Mouse (Mus musculus): ENCODE measurements around the gene Taok2. TPM values are rescaled to one million over a fixed set of nuclear protein-coding genes. Genes with fewer than 3 reads are reported as not detected.

Gene Taok2
- polyA plus RNA-seq, 1 experiment from 2014 or later, result 66.0 TPM

DNA sequence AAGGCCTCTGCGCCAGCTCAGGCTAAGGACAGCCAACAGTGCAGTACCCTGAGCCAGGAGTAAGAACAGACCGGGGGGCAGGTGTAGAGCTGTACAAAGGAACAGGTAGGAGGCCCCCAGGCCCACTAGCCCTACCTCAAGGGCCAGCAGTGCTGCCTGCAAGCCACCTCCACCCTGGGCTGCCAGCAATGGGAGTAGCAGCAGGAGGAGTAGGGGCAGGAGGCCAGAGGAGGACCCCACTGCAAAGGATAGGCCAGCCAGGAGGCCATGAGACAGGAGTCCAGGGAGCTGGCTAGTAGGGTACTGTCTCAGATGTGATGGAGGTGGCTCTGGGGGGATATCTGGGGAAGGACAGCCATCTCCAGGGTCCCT, 14.0 kb downstream of the Taok2 start:
- ChIA-PET CTCF (no interaction called here), POLR2A (interaction anchor here (1.4 to 2.0 kb wide), 2 partner anchors 10 to 15 kb away, joined by 3 to 5 read pairs; partner anchors contain the start of gene Taok2)
- DNase-seq (ENCODE audit: low read depth, low spot score) (no peak), ATAC-seq (no peak)
- in situ Hi-C loops (cut with MboI; ENCODE audit: low pct_unique_long_range_greater_than_20kb), result no loop called here
- no peak for TF ChIP-seq CTCF (IDR thresholded peaks at IDR 0.05)
- H3K27me3 ChIP-seq, result no peaks in the 10 kb centered on the region

DNA sequence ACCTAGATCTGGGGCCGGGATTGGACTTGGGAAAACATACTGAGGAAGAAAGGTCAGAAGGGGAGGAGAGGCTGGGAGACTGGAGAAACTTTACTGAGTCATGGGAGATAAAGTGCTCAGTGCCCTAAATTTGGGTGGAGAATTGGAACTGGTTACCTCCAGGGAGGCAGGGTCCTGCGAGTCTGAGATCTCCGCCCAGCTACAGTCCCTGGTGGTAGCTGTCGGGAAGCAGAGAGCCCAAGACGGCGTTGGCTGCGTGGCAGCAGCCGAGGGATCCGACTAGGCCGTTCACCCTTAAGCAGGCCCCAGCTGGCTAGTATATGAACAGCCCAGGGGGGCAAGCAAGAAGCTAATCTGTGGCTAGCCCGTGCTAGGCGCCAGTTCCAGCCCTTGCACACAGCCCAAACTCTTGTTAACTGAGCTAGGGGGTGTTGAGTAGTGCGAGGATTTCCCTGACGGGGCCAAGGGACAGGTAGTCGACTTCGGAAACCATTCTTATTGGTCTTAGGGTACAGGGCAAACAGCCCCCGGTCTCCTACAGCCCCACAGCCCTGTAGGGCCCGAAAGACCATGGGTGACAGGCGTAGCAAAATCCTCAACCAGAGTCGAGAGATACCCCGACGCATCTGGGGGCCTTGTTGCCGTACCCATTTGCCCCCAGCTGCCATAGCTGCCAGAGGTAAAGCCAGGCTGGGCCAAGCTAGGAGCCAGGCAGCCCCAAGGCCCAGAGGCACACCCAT, 14.6 kb downstream of the Taok2 start:
- TF ChIP-seq CTCF (IDR thresholded peaks at IDR 0.05), result no peak
- CTCF ChIA-PET, result interaction anchor here (1.4 kb wide), 1 partner anchor 10 kb away, joined by 4 read pairs; no protein-coding TSS in a partner anchor
- H3K27me3 ChIP-seq, result no peaks in the 10 kb centered on the region
- no peak for DNase-seq (ENCODE audit: low read depth, low spot score)
- POLR2A ChIA-PET, result interaction anchor here (1.4 to 2.0 kb wide), 2 partner anchors 11 to 15 kb away, joined by 3 to 5 read pairs; partner anchors contain the start of gene Taok2
- ATAC-seq, result no peak
- in situ Hi-C loops (cut with MboI; ENCODE audit: low pct_unique_long_range_greater_than_20kb), result no loop called here

DNA sequence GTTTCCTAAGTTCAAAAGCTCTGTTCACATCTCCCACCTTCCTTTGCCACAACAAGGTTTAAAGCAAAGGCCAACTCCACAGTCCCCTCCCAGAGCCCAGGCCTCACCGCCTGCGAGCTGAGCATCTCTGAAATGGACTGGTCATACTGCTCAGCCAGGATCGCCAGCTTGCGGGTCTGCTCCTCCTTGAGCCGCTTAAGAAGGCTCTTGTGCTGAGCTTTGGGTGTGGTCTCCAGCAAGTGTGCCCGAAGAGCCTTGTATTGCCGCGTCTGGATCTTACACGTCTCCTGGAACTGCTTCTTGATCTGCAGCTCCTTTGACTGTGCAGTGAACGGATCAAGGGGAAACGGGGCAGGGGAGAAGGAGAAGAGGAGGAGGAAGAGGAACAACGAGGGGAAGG, 16.5 kb downstream of the Taok2 start:
- no peak for DNase-seq (ENCODE audit: low read depth, low spot score)
- in situ Hi-C loops (cut with MboI; ENCODE audit: low pct_unique_long_range_greater_than_20kb), result no loop called here
- no peak for TF ChIP-seq CTCF (IDR thresholded peaks at IDR 0.05)
- ChIA-PET CTCF (no interaction called here), POLR2A (no interaction called here)
- no peaks in the 10 kb centered on the region for H3K27me3 ChIP-seq
- ATAC-seq, result no peak

DNA sequence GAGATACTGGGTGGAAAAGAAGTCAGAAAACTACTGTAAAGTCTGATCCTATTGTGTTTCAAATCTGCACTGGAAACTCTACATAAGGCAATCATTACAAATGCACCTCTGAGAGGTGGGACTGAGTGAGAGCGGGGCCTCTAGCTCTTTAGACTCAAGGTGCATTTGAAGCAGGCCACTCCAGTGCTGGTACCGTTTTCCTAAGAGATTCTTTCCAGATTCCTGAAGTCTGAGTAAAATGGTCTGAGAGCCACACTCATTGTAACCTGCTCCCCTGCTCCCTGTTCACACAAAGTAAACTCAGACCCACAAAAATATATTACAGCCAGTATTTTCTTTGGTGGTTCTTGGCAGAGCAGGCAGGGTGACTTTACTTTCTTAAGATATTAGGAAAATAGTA, 17.0 kb downstream of the Taok2 start:
- POLR2A ChIA-PET, result no interaction called here
- in situ Hi-C loops (cut with MboI; ENCODE audit: low pct_unique_long_range_greater_than_20kb), result no loop called here
- TF ChIP-seq CTCF (IDR thresholded peaks at IDR 0.05), result no peak
- no peaks in the 10 kb centered on the region for H3K27me3 ChIP-seq
- DNase-seq (ENCODE audit: low read depth, low spot score), result no peak
- CTCF ChIA-PET, result interaction anchor here (1.2 kb wide), 1 partner anchor 17 kb away, joined by 3 read pairs; the partner anchor contains the start of gene Taok2
- no peak for ATAC-seq

DNA sequence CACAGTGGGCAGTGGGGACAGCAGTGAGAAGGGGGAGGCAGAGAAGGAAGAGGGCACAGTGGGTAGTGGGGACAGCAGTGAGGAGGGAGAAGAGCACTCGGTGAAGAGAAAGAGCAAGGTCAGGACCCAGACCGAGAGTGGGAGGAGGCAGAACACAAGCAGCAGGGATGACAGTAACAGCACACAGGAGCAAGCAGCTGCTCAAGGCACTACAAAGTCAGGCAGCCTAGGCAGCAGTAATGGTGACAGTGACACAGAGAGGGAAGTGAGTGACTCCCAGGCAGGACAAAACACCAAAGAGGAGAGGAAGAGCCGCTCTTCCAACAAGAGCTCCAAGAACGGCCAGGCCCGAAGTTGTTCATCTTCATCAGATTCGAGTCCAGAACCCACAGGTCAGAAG, 20.7 kb downstream of the Taok2 start:
- ChIA-PET POLR2A (interaction anchor here (1.0 kb wide), 1 partner anchor 34 kb away, joined by 3 read pairs; no protein-coding TSS in a partner anchor), CTCF (interaction anchor here (1.7 kb wide), 1 partner anchor 11 kb away, joined by 4 read pairs; no protein-coding TSS in a partner anchor)
- no peaks in the 10 kb centered on the region for H3K27me3 ChIP-seq
- no peak for DNase-seq (ENCODE audit: low read depth, low spot score)
- in situ Hi-C loops (cut with MboI; ENCODE audit: low pct_unique_long_range_greater_than_20kb), result no loop called here
- ATAC-seq, result no peak
- TF ChIP-seq CTCF (IDR thresholded peaks at IDR 0.05), result no peak

DNA sequence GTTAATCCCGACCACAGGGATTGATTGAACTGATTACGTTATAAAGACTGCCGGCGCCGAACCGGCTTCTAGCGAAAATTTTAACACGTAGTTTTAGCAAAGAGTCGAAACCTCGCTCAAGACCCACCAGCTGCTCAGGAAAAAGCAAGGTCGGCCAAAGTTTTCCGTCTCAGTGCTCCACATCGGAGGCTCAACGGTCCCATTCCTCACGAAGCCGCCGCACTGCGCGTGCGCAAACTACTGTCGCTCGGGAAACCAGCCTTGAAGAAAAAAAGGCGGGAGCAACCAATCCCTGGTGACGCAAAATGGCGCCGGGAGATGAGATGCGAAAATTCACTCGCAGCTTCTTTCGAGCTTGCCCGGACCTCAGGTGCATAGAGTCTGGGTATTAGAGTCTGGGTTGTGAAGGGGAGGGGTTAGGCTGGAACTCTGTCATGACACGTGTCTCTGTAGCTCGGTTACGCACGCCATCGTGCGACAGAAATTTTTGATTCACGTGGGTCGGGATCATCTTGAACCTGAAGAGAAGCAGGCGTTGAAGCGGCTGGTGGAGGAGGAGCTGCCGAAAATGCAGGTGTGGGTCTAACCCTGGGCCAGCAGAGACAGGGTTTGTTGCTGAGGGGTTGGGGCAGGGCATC, 22.2 kb downstream of the Taok2 start, which contains the start of gene Ino80e:
TSS of gene Ino80e (minus strand) at position 231 of the 638 bp plus-strand sequence.
- ATAC-seq (peak; percentile 33), DNase-seq (ENCODE audit: low read depth, low spot score) (peak; percentile 59)
- POLR2A ChIA-PET, result interaction anchor here (0.8 to 2.2 kb wide), 3 partner anchors 22 to 69 kb away, joined by 3 to 8 read pairs (median 3); partner anchors contain the start of genes Fam57b and Taok2
- CTCF ChIA-PET, result interaction anchor here (1.3 kb wide), 1 partner anchor 9 kb away, joined by 4 read pairs; no protein-coding TSS in a partner anchor
- in situ Hi-C loops (cut with MboI; ENCODE audit: low pct_unique_long_range_greater_than_20kb), result no loop called here
- H3K27me3 ChIP-seq, result no peaks in the 10 kb centered on the region
- no peak for TF ChIP-seq CTCF (IDR thresholded peaks at IDR 0.05)

DNA sequence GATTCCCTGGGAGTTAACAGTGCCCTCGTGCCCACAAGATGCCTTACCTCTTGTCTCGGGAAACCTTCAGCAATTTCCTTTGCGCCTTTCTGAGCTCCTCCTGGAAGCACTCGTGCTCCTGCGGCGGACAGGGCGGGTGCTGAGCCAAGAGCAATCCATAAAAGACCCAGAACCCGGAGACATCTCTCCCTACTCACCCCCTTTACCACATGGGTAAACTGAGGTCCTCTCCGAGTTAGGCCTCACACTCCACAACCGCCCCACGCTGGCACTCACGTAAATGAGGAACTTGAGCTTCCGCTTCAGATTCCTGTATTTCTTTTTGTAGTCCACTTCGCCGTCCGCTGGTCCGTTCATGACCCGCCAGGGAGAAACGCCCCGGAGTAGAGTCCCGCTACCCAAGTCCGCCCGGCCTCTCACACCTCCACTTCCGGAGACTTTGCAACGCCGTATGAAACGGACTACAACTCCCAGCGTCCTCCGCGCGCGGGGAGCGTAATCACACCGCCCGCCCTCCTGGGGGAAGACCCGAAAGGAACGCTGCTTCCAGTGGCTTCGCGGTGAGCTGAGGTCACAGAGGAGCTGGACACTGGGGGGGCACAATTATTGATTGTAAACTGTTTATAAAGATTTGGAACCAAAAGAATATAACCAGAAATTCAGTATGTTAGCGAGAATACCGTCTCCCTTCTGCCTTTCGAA, 22.9 kb downstream of the Taok2 start, which contains the start of gene Hirip3:
TSS of gene Hirip3 (plus strand) at position 544 of the 702 bp plus-strand sequence.
- H3K27me3 ChIP-seq, result no peaks in the 10 kb centered on the region
- ChIA-PET POLR2A (interaction anchor here (0.8 to 2.2 kb wide), 4 partner anchors 23 to 70 kb away, joined by 3 to 8 read pairs (median 3); partner anchors contain the start of genes Fam57b and Taok2), CTCF (interaction anchor here (1.3 kb wide), 1 partner anchor 8 kb away, joined by 4 read pairs; no protein-coding TSS in a partner anchor)
- DNase-seq (ENCODE audit: low read depth, low spot score), result peak; percentile 68
- TF ChIP-seq CTCF (IDR thresholded peaks at IDR 0.05), result no peak
- peak; percentile 75 for ATAC-seq
- in situ Hi-C loops (cut with MboI; ENCODE audit: low pct_unique_long_range_greater_than_20kb), result no loop called here

DNA sequence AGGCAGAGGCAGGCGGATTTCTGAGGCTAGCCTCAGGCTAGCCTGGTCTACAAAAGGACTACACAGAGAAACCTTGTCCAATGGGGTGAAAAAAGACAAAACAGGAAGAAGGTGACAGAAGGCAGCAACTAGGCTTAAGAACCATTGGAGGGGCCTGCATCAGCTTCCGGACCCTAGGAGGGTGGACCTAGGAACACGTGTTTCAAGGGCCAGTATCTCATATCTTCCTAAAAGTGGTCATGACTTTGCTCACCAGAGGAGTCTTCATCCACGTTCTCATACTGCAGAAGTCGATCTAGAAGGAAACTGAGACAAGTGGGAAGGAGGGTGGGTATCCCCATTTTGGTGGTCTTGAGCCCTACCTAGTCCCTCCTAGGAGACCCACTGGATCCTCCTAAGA, 23.5 kb downstream of the Taok2 start:
- ChIA-PET CTCF (no interaction called here), POLR2A (interaction anchor here (1.2 to 2.2 kb wide), 3 partner anchors 24 to 64 kb away, joined by 3 to 8 read pairs (median 3); partner anchors contain the start of genes Fam57b and Taok2)
- in situ Hi-C loops (cut with MboI; ENCODE audit: low pct_unique_long_range_greater_than_20kb), result no loop called here
- ATAC-seq (no peak), DNase-seq (ENCODE audit: low read depth, low spot score) (no peak)
- no peaks in the 10 kb centered on the region for H3K27me3 ChIP-seq
- no peak for TF ChIP-seq CTCF (IDR thresholded peaks at IDR 0.05)

DNA sequence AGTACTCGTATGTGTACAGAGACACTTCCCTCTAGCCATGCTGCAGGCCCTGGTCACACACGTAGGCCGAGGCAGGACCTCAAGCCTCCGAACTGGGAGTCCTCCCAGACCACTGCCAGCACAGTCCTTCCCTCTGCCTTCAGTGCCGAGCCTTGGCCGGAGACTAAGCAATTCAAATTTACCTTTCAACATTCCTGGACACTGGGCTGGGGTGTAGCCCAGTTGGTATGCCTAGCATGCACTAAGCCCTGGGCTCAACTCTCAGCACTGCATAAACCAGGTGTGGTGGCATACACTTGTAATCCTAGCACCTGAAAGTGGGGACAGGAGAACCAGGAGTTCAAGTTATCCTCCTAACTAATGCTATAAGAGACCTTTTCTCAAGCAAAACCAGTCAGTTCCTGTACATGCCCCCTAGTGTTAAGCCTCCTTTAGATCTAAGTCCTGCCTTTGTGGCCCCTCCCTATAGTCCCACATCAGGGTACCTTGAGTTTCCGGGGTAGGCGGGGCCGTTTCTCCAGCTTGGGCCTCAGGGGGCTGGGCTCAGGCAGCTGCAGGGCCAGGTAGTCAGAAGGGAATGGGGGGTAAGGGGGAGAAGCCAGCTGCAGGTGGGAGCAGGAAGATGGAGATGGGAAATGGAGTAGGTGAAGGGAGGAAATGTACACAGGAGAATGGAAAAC, 27.6 kb downstream of the Taok2 start:
- DNase-seq (ENCODE audit: low read depth, low spot score) (no peak), ATAC-seq (no peak)
- ChIA-PET POLR2A (no interaction called here), CTCF (no interaction called here)
- in situ Hi-C loops (cut with MboI; ENCODE audit: low pct_unique_long_range_greater_than_20kb), result no loop called here
- H3K27me3 ChIP-seq, result no peaks in the 10 kb centered on the region
- TF ChIP-seq CTCF (IDR thresholded peaks at IDR 0.05), result no peak
